Mouse (Mus musculus): ENCODE data around the gene Mrpl33. TPM values are rescaled to one million over a fixed set of nuclear protein-coding genes. Genes with fewer than 3 reads are reported as not detected.

Gene Mrpl33
- polyA plus RNA-seq, 1 experiment from 2014 or later = 305 TPM

DNA sequence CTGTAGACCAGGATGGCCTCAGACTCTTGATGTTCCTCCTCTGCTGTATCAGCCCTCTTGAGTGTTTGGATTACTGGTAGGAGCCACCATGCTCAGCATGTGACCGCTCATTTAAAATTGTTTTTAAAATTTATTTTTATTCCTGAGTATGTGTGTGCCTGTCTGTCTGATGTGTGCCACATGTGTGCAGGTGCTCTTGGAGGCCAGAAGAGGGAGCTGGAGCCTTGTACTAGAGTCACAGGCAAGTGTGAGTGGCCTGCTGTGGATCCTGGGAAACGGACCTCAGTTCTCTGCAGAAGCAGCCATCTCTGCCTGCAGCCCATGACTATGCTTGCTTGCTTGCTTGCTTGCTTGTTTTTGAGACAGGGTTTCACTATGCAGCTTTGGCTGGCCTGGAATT lies 2.4 kb downstream of the Mrpl33 start:
- Histone ChIP-seq H3K36me3 (ENCODE audit: control insufficient read depth, insufficient read depth, low read length) (no peaks in the 10 kb centered on the region), H3K4me1 (ENCODE audit: control insufficient read depth, insufficient read depth, low read length) (peaks cover 14% of the 10 kb centered on the region; the same call in 1 of the 2 replicates), H3K27me3 (replicated peaks; ENCODE audit: control insufficient read depth, insufficient read depth, low read length) (no peaks in the 10 kb centered on the region), H3K9me3 (ENCODE audit: control insufficient read depth, low read length) (no peaks in the 10 kb centered on the region), H3K27ac (replicated peaks; ENCODE audit: low read depth, low read length) (no peak overlapping the region), H3K9ac (ENCODE audit: low read depth, low read length) (no peak overlapping the region), H3K4me3 (ENCODE audit: low read depth, low read length) (no peak overlapping the region), H3K4me2 (ENCODE audit: low read depth, low read length) (no peak overlapping the region)
- 85% methylated on average over 2 of the region's 2 CpGs for WGBS
- ATAC-seq (ENCODE audit: low read depth) = no peak
- DNase-seq (ENCODE audit: low spot score) = no peak

GRCm38 (mm10) chr5:31601162-31601722 lies 4.5 kb downstream of the Mrpl33 start:
- ATAC-seq (ENCODE audit: low read depth) (no peak), DNase-seq (ENCODE audit: low spot score) (no peak)
- no peaks in the 10 kb centered on the region for H3K27me3 ChIP-seq (replicated peaks; ENCODE audit: control insufficient read depth, insufficient read depth, low read length)
- no peak overlapping the region for H3K4me2 ChIP-seq (ENCODE audit: low read depth, low read length)
- no peak overlapping the region for H3K9ac ChIP-seq (ENCODE audit: low read depth, low read length)
- peaks cover 21% of the 10 kb centered on the region; the same call in 1 of the 2 replicates for H3K4me1 ChIP-seq (ENCODE audit: control insufficient read depth, insufficient read depth, low read length)
- H3K27ac ChIP-seq (replicated peaks; ENCODE audit: low read depth, low read length) = no peak overlapping the region
- no peaks in the 10 kb centered on the region for H3K36me3 ChIP-seq (ENCODE audit: control insufficient read depth, insufficient read depth, low read length)
- WGBS = 85% methylated on average over 7 of the region's 7 CpGs
- H3K4me3 ChIP-seq (ENCODE audit: low read depth, low read length) = no peak overlapping the region
- no peaks in the 10 kb centered on the region for H3K9me3 ChIP-seq (ENCODE audit: control insufficient read depth, low read length)

GRCm38 (mm10) chr5:31602377-31602776 lies 5.6 kb downstream of the Mrpl33 start:
- H3K27ac ChIP-seq (replicated peaks; ENCODE audit: low read depth, low read length) = no peak overlapping the region
- H3K4me2 ChIP-seq (ENCODE audit: low read depth, low read length) = no peak overlapping the region
- ATAC-seq (ENCODE audit: low read depth) (peak; percentile 56; the same call in 1 of the 2 replicates), DNase-seq (ENCODE audit: low spot score) (peak; percentile 78)
- no peak overlapping the region for H3K4me3 ChIP-seq (ENCODE audit: low read depth, low read length)
- H3K27me3 ChIP-seq (replicated peaks; ENCODE audit: control insufficient read depth, insufficient read depth, low read length) = no peaks in the 10 kb centered on the region
- H3K9ac ChIP-seq (ENCODE audit: low read depth, low read length) = 0 out of 2 replicates have a peak overlapping the region, but pooled peaks have one; percentile 1
- 83% methylated on average over 1 of the region's 1 CpGs for WGBS
- no peaks in the 10 kb centered on the region for H3K9me3 ChIP-seq (ENCODE audit: control insufficient read depth, low read length)
- H3K4me1 ChIP-seq (ENCODE audit: control insufficient read depth, insufficient read depth, low read length) = peaks cover 10% of the 10 kb centered on the region; the same call in 1 of the 2 replicates
- H3K36me3 ChIP-seq (ENCODE audit: control insufficient read depth, insufficient read depth, low read length) = no peaks in the 10 kb centered on the region

DNA sequence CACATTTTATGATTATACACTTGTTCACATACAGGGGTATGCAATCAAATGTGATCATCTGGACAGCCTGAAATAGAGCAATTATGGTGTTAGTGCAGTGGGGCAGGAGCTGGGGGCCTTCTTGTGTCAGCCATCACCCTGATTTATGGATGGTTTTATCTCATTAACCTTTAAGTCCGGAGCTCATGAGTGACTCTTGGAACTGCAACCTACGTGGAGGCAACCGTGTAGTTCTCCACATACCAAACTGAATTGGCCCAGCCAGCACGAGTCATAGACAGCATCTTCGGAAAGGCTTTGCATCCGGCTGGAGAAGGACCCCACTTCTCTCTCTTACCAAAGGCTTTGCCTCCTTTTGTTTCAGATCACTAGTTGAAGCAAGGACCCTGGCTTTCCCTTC lies 7.0 kb downstream of the Mrpl33 start:
- no peaks in the 10 kb centered on the region for H3K36me3 ChIP-seq (ENCODE audit: control insufficient read depth, insufficient read depth, low read length)
- WGBS = 76% methylated on average over 6 of the region's 6 CpGs

GRCm38 (mm10) chr5:31606151-31606550 lies 9.4 kb downstream of the Mrpl33 start:
- 21% methylated on average over 3 of the region's 3 CpGs for WGBS
- Histone ChIP-seq H3K27me3 (replicated peaks; ENCODE audit: control insufficient read depth, insufficient read depth, low read length) (no peaks in the 10 kb centered on the region), H3K9me3 (ENCODE audit: control insufficient read depth, low read length) (no peaks in the 10 kb centered on the region), H3K4me1 (ENCODE audit: control insufficient read depth, insufficient read depth, low read length) (peaks cover 7% of the 10 kb centered on the region; the same call in 1 of the 2 replicates), H3K4me3 (ENCODE audit: low read depth, low read length) (no peak overlapping the region), H3K27ac (replicated peaks; ENCODE audit: low read depth, low read length) (peak overlapping the region; percentile 11; the same call in 1 of the 2 replicates), H3K36me3 (ENCODE audit: control insufficient read depth, insufficient read depth, low read length) (no peaks in the 10 kb centered on the region), H3K4me2 (ENCODE audit: low read depth, low read length) (no peak overlapping the region), H3K9ac (ENCODE audit: low read depth, low read length) (no peak overlapping the region)
- peak; percentile 82 for DNase-seq (ENCODE audit: low spot score)
- peak; percentile 81; the same call in 1 of the 2 replicates for ATAC-seq (ENCODE audit: low read depth)

More for the DNA sequence above, 7.0 kb downstream of the Mrpl33 start:
- H3K4me1 ChIP-seq (ENCODE audit: control insufficient read depth, insufficient read depth, low read length) = peaks cover 7% of the 10 kb centered on the region; the same call in 1 of the 2 replicates
- no peaks in the 10 kb centered on the region for H3K27me3 ChIP-seq (replicated peaks; ENCODE audit: control insufficient read depth, insufficient read depth, low read length)
- DNase-seq (ENCODE audit: low spot score) (no peak), ATAC-seq (ENCODE audit: low read depth) (no peak)
- H3K4me2 ChIP-seq (ENCODE audit: low read depth, low read length) = no peak overlapping the region
- no peaks in the 10 kb centered on the region for H3K9me3 ChIP-seq (ENCODE audit: control insufficient read depth, low read length)
- H3K27ac ChIP-seq (replicated peaks; ENCODE audit: low read depth, low read length) = no peak overlapping the region
- no peak overlapping the region for H3K9ac ChIP-seq (ENCODE audit: low read depth, low read length)
- H3K4me3 ChIP-seq (ENCODE audit: low read depth, low read length) = no peak overlapping the region

- DNase-seq (ENCODE audit: low spot score) (no peak), ATAC-seq (ENCODE audit: low read depth) (no peak)
- H3K4me1 ChIP-seq (ENCODE audit: control insufficient read depth, insufficient read depth, low read length) = peaks cover 15% of the 10 kb centered on the region; the same call in 1 of the 2 replicates
- H3K27me3 ChIP-seq (replicated peaks; ENCODE audit: control insufficient read depth, insufficient read depth, low read length) = no peaks in the 10 kb centered on the region
- no peak overlapping the region for H3K27ac ChIP-seq (replicated peaks; ENCODE audit: low read depth, low read length)
- no peak overlapping the region for H3K4me2 ChIP-seq (ENCODE audit: low read depth, low read length)
- no peak overlapping the region for H3K9ac ChIP-seq (ENCODE audit: low read depth, low read length)
- no peak overlapping the region for H3K4me3 ChIP-seq (ENCODE audit: low read depth, low read length)
- peaks cover 2% of the 10 kb centered on the region; the same call in 1 of the 2 replicates for H3K36me3 ChIP-seq (ENCODE audit: control insufficient read depth, insufficient read depth, low read length)
- no peaks in the 10 kb centered on the region for H3K9me3 ChIP-seq (ENCODE audit: control insufficient read depth, low read length)
- 73% methylated on average over 13 of the region's 13 CpGs for WGBS
Observed at GRCm38 (mm10) chr5:31610376-31611086, 13.8 kb downstream of the Mrpl33 start.

GRCm38 (mm10) chr5:31611186-31611585 lies 14.5 kb downstream of the Mrpl33 start:
- Histone ChIP-seq H3K36me3 (ENCODE audit: control insufficient read depth, insufficient read depth, low read length) (peaks cover 9% of the 10 kb centered on the region), H3K27me3 (replicated peaks; ENCODE audit: control insufficient read depth, insufficient read depth, low read length) (no peaks in the 10 kb centered on the region), H3K27ac (replicated peaks; ENCODE audit: low read depth, low read length) (no peak overlapping the region), H3K9me3 (ENCODE audit: control insufficient read depth, low read length) (no peaks in the 10 kb centered on the region), H3K4me2 (ENCODE audit: low read depth, low read length) (no peak overlapping the region), H3K9ac (ENCODE audit: low read depth, low read length) (no peak overlapping the region), H3K4me1 (ENCODE audit: control insufficient read depth, insufficient read depth, low read length) (peaks cover 8% of the 10 kb centered on the region; the same call in 1 of the 2 replicates), H3K4me3 (ENCODE audit: low read depth, low read length) (no peak overlapping the region)
- DNase-seq (ENCODE audit: low spot score) (no peak), ATAC-seq (ENCODE audit: low read depth) (no peak)
- 100% methylated on average over 1 of the region's 1 CpGs for WGBS

GRCm38 (mm10) chr5:31613852-31614286 lies 17.1 kb downstream of the Mrpl33 start:
- WGBS = 0% methylated on average over 36 of the region's 37 CpGs
- H3K4me1 ChIP-seq (ENCODE audit: control insufficient read depth, insufficient read depth, low read length) = peaks cover 8% of the 10 kb centered on the region; the same call in 1 of the 2 replicates
- H3K9ac ChIP-seq (ENCODE audit: low read depth, low read length) = peak overlapping the region; percentile 85
- H3K36me3 ChIP-seq (ENCODE audit: control insufficient read depth, insufficient read depth, low read length) = peaks cover 28% of the 10 kb centered on the region
- H3K27me3 ChIP-seq (replicated peaks; ENCODE audit: control insufficient read depth, insufficient read depth, low read length) = no peaks in the 10 kb centered on the region
- H3K4me2 ChIP-seq (ENCODE audit: low read depth, low read length) = peak overlapping the region; percentile 62
- no peaks in the 10 kb centered on the region for H3K9me3 ChIP-seq (ENCODE audit: control insufficient read depth, low read length)
- peak overlapping the region; percentile 82 for H3K27ac ChIP-seq (replicated peaks; ENCODE audit: low read depth, low read length)
- peak overlapping the region; percentile 81 for H3K4me3 ChIP-seq (ENCODE audit: low read depth, low read length)
- DNase-seq (ENCODE audit: low spot score) (peak; percentile 95), ATAC-seq (ENCODE audit: low read depth) (peak; percentile 94)
